Mouse (Mus musculus): Measurements from ENCODE around the gene Ccdc85a. TPM values are rescaled to one million over a fixed set of nuclear protein-coding genes. Genes with fewer than 3 reads are reported as not detected.

Gene Ccdc85a
- total RNA-seq (2014; rRNA removed), result 23.5 and 24.0 TPM in 2 replicates
- polyA plus RNA-seq (2015; fragmentation: Nextera tagmentation; extraction: Ambion mirVana), result 27.5 and 43.2 TPM in 2 replicates

DNA sequence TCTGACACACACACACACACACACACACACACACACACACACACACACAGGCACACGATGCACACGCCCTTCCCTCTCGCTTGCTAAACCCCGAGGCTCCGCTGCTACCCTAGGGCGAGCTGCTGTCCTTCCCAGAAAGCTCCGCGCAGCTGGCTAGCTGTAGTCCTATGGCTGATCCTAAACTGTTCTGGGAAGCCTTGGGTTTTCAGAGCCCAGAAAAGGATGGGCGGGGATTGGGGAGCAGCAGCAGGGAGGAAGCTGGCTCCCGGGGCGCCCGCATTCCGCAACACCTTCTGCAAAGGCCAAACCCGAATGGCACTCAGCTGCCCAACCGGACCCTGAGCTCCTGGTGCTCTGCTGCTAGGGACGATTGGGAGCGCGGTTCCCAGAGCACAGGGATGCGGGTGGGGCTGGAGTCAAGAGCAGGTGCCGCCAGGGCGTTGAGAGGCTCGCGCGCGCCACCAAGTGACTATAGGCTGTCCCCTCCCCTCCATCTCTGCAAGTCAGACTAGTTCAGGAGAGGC is at the start of gene Ccdc85a:
Gene Ccdc85a (minus strand): TSS at position 414 of the 524 bp plus-strand sequence.
- ATAC-seq, result peak; percentile 98

GRCm38 (mm10) chr11:28633571-28634125 is 49.5 kb upstream of the Ccdc85a start:
- H3K36me3 ChIP-seq (ENCODE audit: insufficient read depth), result no peaks in the 10 kb centered on the region
- no peaks in the 10 kb centered on the region for H3K4me1 ChIP-seq (ENCODE audit: insufficient read depth)
- H3K9me3 ChIP-seq (ENCODE audit: low read length), result no peaks in the 10 kb centered on the region
- no peak overlapping the region for H3K9ac ChIP-seq
- no peak overlapping the region for H3K4me3 ChIP-seq (ENCODE audit: low read depth, low read length)
- no peak for TF ChIP-seq CTCF (IDR thresholded peaks at IDR 0.05; ENCODE audit: low read depth)
- no peak overlapping the region for H3K4me2 ChIP-seq (ENCODE audit: low read depth)
- no peak overlapping the region for H3K27ac ChIP-seq (ENCODE audit: low read depth, low read length)
- DNase-seq (no peak), ATAC-seq (no peak)
- no peaks in the 10 kb centered on the region for H3K27me3 ChIP-seq (ENCODE audit: insufficient read depth, low read length)
- 43% methylated on average over 1 of the region's 1 CpGs for WGBS

More for the DNA sequence above, at the start of gene Ccdc85a:
- peak within 1 kb of the TSS; percentile 81 for H3K4me2 ChIP-seq (ENCODE audit: low read depth)
- H3K27ac ChIP-seq (ENCODE audit: low read depth, low read length), result peak within 1 kb of the TSS; percentile 80
- H3K27me3 ChIP-seq (ENCODE audit: insufficient read depth, low read length), result no peaks in the 10 kb centered on the region
- WGBS, result under 1% methylated on average over 25 of the region's 25 CpGs
- H3K4me1 ChIP-seq (ENCODE audit: insufficient read depth), result no peaks in the 10 kb centered on the region
- peak within 1 kb of the TSS; percentile 72 for H3K9ac ChIP-seq
- H3K4me3 ChIP-seq (ENCODE audit: low read depth, low read length), result peak within 1 kb of the TSS; percentile 70
- peak; percentile 94 for TF ChIP-seq CTCF (IDR thresholded peaks at IDR 0.05; ENCODE audit: low read depth)
- no peaks in the 10 kb centered on the region for H3K9me3 ChIP-seq (ENCODE audit: low read length)
- H3K36me3 ChIP-seq (ENCODE audit: insufficient read depth), result no peaks in the 10 kb centered on the region
- peak; percentile 93 for DNase-seq

DNA sequence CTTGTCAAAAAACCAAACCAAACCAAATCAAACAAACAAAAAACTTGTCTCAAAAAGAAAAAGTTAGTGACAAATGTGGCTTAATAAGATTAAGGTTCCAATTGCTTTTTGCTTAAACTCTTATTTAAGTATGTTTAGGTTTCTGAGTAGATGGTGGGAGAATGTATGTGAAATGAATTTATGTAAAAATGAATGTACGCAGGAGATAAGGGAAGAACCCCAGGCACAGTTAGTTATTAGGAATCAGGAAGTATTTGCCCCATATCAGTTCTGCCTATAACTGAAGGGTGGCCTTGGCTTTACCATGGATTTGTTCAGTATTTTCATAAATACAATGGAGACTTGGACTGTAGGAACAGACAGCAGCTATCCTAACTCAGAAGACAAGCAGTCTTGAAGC is 49.0 kb upstream of the Ccdc85a start:
- ATAC-seq, result no peak
- Histone ChIP-seq H3K4me2 (ENCODE audit: low read depth) (no peak overlapping the region), H3K9ac (no peak overlapping the region), H3K4me3 (ENCODE audit: low read depth, low read length) (no peak overlapping the region), H3K4me1 (ENCODE audit: insufficient read depth) (no peaks in the 10 kb centered on the region), H3K27me3 (ENCODE audit: insufficient read depth, low read length) (no peaks in the 10 kb centered on the region), H3K27ac (ENCODE audit: low read depth, low read length) (no peak overlapping the region), H3K36me3 (ENCODE audit: insufficient read depth) (no peaks in the 10 kb centered on the region), H3K9me3 (ENCODE audit: low read length) (no peaks in the 10 kb centered on the region)
- TF ChIP-seq CTCF (IDR thresholded peaks at IDR 0.05; ENCODE audit: low read depth), result no peak
- DNase-seq, result no peak
- WGBS, result 98% methylated on average over 1 of the region's 1 CpGs

- no peak for ATAC-seq
- Histone ChIP-seq H3K4me1 (ENCODE audit: insufficient read depth) (no peaks in the 10 kb centered on the region), H3K4me2 (ENCODE audit: low read depth) (no peak overlapping the region), H3K4me3 (ENCODE audit: low read depth, low read length) (no peak overlapping the region), H3K9me3 (ENCODE audit: low read length) (no peaks in the 10 kb centered on the region), H3K9ac (no peak overlapping the region), H3K27ac (ENCODE audit: low read depth, low read length) (no peak overlapping the region), H3K27me3 (ENCODE audit: insufficient read depth, low read length) (no peaks in the 10 kb centered on the region), H3K36me3 (ENCODE audit: insufficient read depth) (no peaks in the 10 kb centered on the region)
- no peak for TF ChIP-seq CTCF (IDR thresholded peaks at IDR 0.05; ENCODE audit: low read depth)
- 79% methylated on average over 2 of the region's 2 CpGs for WGBS
- DNase-seq, result no peak
Observed at GRCm38 (mm10) chr11:28630771-28631170, 46.6 kb upstream of the Ccdc85a start.

GRCm38 (mm10) chr11:28610781-28611491 is 26.8 kb upstream of the Ccdc85a start:
- peak; percentile 58 for DNase-seq
- H3K4me3 ChIP-seq (ENCODE audit: low read depth, low read length), result no peak overlapping the region
- no peak overlapping the region for H3K27ac ChIP-seq (ENCODE audit: low read depth, low read length)
- no peak overlapping the region for H3K4me2 ChIP-seq (ENCODE audit: low read depth)
- no peaks in the 10 kb centered on the region for H3K27me3 ChIP-seq (ENCODE audit: insufficient read depth, low read length)
- H3K9ac ChIP-seq, result no peak overlapping the region
- no peaks in the 10 kb centered on the region for H3K4me1 ChIP-seq (ENCODE audit: insufficient read depth)
- no peak for ATAC-seq
- H3K9me3 ChIP-seq (ENCODE audit: low read length), result no peaks in the 10 kb centered on the region
- no peaks in the 10 kb centered on the region for H3K36me3 ChIP-seq (ENCODE audit: insufficient read depth)
- TF ChIP-seq CTCF (IDR thresholded peaks at IDR 0.05; ENCODE audit: low read depth), result peak; percentile 72

GRCm38 (mm10) chr11:28583138-28583910 is 800 bp downstream of the Ccdc85a start:
- peak; percentile 19; the same call in 1 of the 2 replicates for ATAC-seq
- Histone ChIP-seq H3K4me3 (ENCODE audit: low read depth, low read length) (peak overlapping the region; percentile 70), H3K9ac (peak overlapping the region; percentile 72), H3K27ac (ENCODE audit: low read depth, low read length) (peak overlapping the region; percentile 80), H3K4me1 (ENCODE audit: insufficient read depth) (no peaks in the 10 kb centered on the region), H3K4me2 (ENCODE audit: low read depth) (peak overlapping the region; percentile 81), H3K36me3 (ENCODE audit: insufficient read depth) (no peaks in the 10 kb centered on the region), H3K27me3 (ENCODE audit: insufficient read depth, low read length) (no peaks in the 10 kb centered on the region), H3K9me3 (ENCODE audit: low read length) (no peaks in the 10 kb centered on the region)
- 3% methylated on average over 63 of the region's 63 CpGs for WGBS
- no peak; the same call in 1 of the 2 replicates for TF ChIP-seq CTCF (IDR thresholded peaks at IDR 0.05; ENCODE audit: low read depth)
- DNase-seq, result no peak

Measured in forebrain, postnatal 0 days (tissue).